Mouse (Mus musculus): ENCODE data around the gene Trpv2.
"Not testable (repeated sequence)": the region's sequence is repeated elsewhere in the genome, so short reads cannot be mapped to it uniquely, and the experiment has no call there.

Trpv2 gene

GRCm38 (mm10) chr11:62647661-62648590 is 73.6 kb downstream of the Trpv2 start, which contains the start of gene Lrrc75a:
Gene Lrrc75a, minus strand, starts transcription at chr11:62648523.
- DNase-seq (ENCODE audit: low spot score in 2 of 2), result peak in 1 of 2 experiments; percentile 58

- peak; percentile 90 to 96 for DNase-seq (ENCODE audit: low spot score in 2 of 2)
These were observed 74.5 kb downstream of the Trpv2 start, which contains the start of gene Mmgt2 for GRCm38 (mm10) chr11:62648591-62649391. Gene Mmgt2, plus strand, starts transcription at chr11:62648664.

- DNase-seq (ENCODE audit: low spot score in 2 of 2), result not testable (repeated sequence)
These were observed 75.5 kb downstream of the Trpv2 start for GRCm38 (mm10) chr11:62649803-62650202.

Measured in cerebellum, postnatal 4 days (tissue).